Mouse (Mus musculus): Measurements from ENCODE around the gene Wwp2.

GRCm38 (mm10) chr8:107404057-107404456, 32.1 kb upstream of the Wwp2 start:
- no peak for TF ChIP-seq CTCF (IDR thresholded peaks at IDR 0.05)
- no peak for TF ChIP-seq POLR2A (IDR thresholded peaks at IDR 0.05; ENCODE audit: insufficient read depth, low read depth, low read length)
- TF ChIP-seq EP300 (IDR thresholded peaks at IDR 0.05; ENCODE audit: insufficient read depth, low read depth, low read length) = no peak
